Mouse (Mus musculus) splenic B cell, adult 2 months (primary cell): ENCODE data around the gene Ndst2.

ENCODE experiments used
- DNase-seq: peaks from one replicate; pipeline ENCODE4 v3.0.0-alpha.2; 2011; ENCODE audit warnings: low read depth, low spot score
- H3K27me3 ChIP-seq: 2 replicates; pipeline ENCODE4 v1.6.1; 2012; ENCODE audit warnings: mild to moderate bottlenecking, low read length, moderate library complexity, mixed read lengths; ENCODE audit not compliant: control insufficient read depth, poor library complexity, insufficient read depth, severe bottlenecking
- H3K36me3 ChIP-seq: 2 replicates; pipeline ENCODE4 v1.6.1; 2012; ENCODE audit warnings: mild to moderate bottlenecking, low read length, moderate library complexity, mixed read lengths; ENCODE audit not compliant: control insufficient read depth, poor library complexity, insufficient read depth, severe bottlenecking

Gene Ndst2

GRCm38 (mm10) chr14:20698515-20698914 is 35.8 kb downstream of the Ndst2 start:
- DNase-seq: no peak
- no peaks in the 10 kb centered on the region for H3K27me3 ChIP-seq
- H3K36me3 ChIP-seq: peaks cover 7% of the 10 kb centered on the region; the same call in 1 of the 2 replicates

GRCm38 (mm10) chr14:20696986-20697385 is 37.4 kb downstream of the Ndst2 start:
- peak; percentile 58 for DNase-seq
- Histone ChIP-seq H3K27me3 (no peaks in the 10 kb centered on the region), H3K36me3 (peaks cover 11% of the 10 kb centered on the region)

GRCm38 (mm10) chr14:20695761-20696520 is 38.4 kb downstream of the Ndst2 start:
- DNase-seq: no peak
- H3K36me3 ChIP-seq: peaks cover 9% of the 10 kb centered on the region
- no peaks in the 10 kb centered on the region for H3K27me3 ChIP-seq

GRCm38 (mm10) chr14:20694884-20695760 is 39.2 kb downstream of the Ndst2 start, which contains the start of gene Fut11:
Gene Fut11, plus strand, starts transcription at chr14:20694968.
- H3K27me3 ChIP-seq: no peaks in the 10 kb centered on the region
- H3K36me3 ChIP-seq: peaks cover 12% of the 10 kb centered on the region
- peak; percentile 85 for DNase-seq

- DNase-seq: peak; percentile 21
- no peaks in the 10 kb centered on the region for H3K27me3 ChIP-seq
- peaks cover 14% of the 10 kb centered on the region for H3K36me3 ChIP-seq
Measured at GRCm38 (mm10) chr14:20694185-20694883, 40.0 kb downstream of the Ndst2 start.

- no peak for DNase-seq
- no peaks in the 10 kb centered on the region for H3K27me3 ChIP-seq
- peaks cover 16% of the 10 kb centered on the region for H3K36me3 ChIP-seq
Measured at GRCm38 (mm10) chr14:20693589-20694101, 40.7 kb downstream of the Ndst2 start.

GRCm38 (mm10) chr14:20691772-20692171 is 42.6 kb downstream of the Ndst2 start:
- Histone ChIP-seq H3K36me3 (peaks cover 21% of the 10 kb centered on the region), H3K27me3 (no peaks in the 10 kb centered on the region)
- no peak for DNase-seq

GRCm38 (mm10) chr14:20689009-20689408 is 45.4 kb downstream of the Ndst2 start:
- Histone ChIP-seq H3K27me3 (no peaks in the 10 kb centered on the region), H3K36me3 (peaks cover 27% of the 10 kb centered on the region)
- peak; percentile 24 for DNase-seq

- Histone ChIP-seq H3K27me3 (no peaks in the 10 kb centered on the region), H3K36me3 (peaks cover 32% of the 10 kb centered on the region)
- DNase-seq: no peak
Measured at GRCm38 (mm10) chr14:20686576-20686975, 47.8 kb downstream of the Ndst2 start.

- peaks cover 34% of the 10 kb centered on the region for H3K36me3 ChIP-seq
- H3K27me3 ChIP-seq: no peaks in the 10 kb centered on the region
- peak; percentile 72 for DNase-seq
Measured at GRCm38 (mm10) chr14:20682498-20682897, 51.9 kb downstream of the Ndst2 start.

GRCm38 (mm10) chr14:20681742-20682141 is 52.6 kb downstream of the Ndst2 start:
- no peaks in the 10 kb centered on the region for H3K27me3 ChIP-seq
- peaks cover 29% of the 10 kb centered on the region for H3K36me3 ChIP-seq
- no peak for DNase-seq

GRCm38 (mm10) chr14:20677906-20678305 is 56.5 kb downstream of the Ndst2 start:
- peaks cover 16% of the 10 kb centered on the region for H3K36me3 ChIP-seq
- no peak for DNase-seq
- H3K27me3 ChIP-seq: no peaks in the 10 kb centered on the region

GRCm38 (mm10) chr14:20674064-20674833 is 60.1 kb downstream of the Ndst2 start, which contains the start of gene Sec24c:
Gene Sec24c, plus strand, starts transcription at chr14:20674308.
- Histone ChIP-seq H3K36me3 (peaks cover 2% of the 10 kb centered on the region), H3K27me3 (no peaks in the 10 kb centered on the region)
- DNase-seq: peak; percentile 99

GRCm38 (mm10) chr14:20673735-20674063 is 60.7 kb downstream of the Ndst2 start:
- no peaks in the 10 kb centered on the region; the same call in 1 of the 2 replicates for H3K36me3 ChIP-seq
- no peaks in the 10 kb centered on the region for H3K27me3 ChIP-seq
- no peak for DNase-seq
